Mouse (Mus musculus) kidney, postnatal 10 days (tissue): ENCODE data around the gene Tgfbr1.
"Not testable (repeated sequence)": the region's sequence is repeated elsewhere in the genome, so short reads cannot be mapped to it uniquely, and the experiment has no call there.

Experiments
- DNase-seq: peaks from one replicate; pipeline ENCODE4 v3.0.0; 2021; ENCODE audit warnings: mixed read lengths

Tgfbr1 gene

GRCm38 (mm10) chr4:47349759-47350158 is 3.3 kb upstream of the Tgfbr1 start:
- DNase-seq: peak; percentile 57

- peak; percentile 69 for DNase-seq
Measured at GRCm38 (mm10) chr4:47351386-47352049, 1.5 kb upstream of the Tgfbr1 start.

- DNase-seq: peak; percentile 64
Measured at GRCm38 (mm10) chr4:47352061-47352661, 861 bp upstream of the Tgfbr1 start.

GRCm38 (mm10) chr4:47353416-47354111 is 542 bp downstream of the Tgfbr1 start:
- peak; percentile 86 for DNase-seq

- no peak for DNase-seq
Measured at GRCm38 (mm10) chr4:47354304-47354703, 1.3 kb downstream of the Tgfbr1 start.

- no peak for DNase-seq
Measured at GRCm38 (mm10) chr4:47362662-47363061, 9.6 kb downstream of the Tgfbr1 start.

GRCm38 (mm10) chr4:47363134-47363533 is 10.1 kb downstream of the Tgfbr1 start:
- no peak for DNase-seq

- DNase-seq: no peak
Measured at GRCm38 (mm10) chr4:47368717-47369116, 15.7 kb downstream of the Tgfbr1 start.

- no peak for DNase-seq
Measured at GRCm38 (mm10) chr4:47378716-47379115, 25.7 kb downstream of the Tgfbr1 start.

GRCm38 (mm10) chr4:47382426-47382825 is 29.4 kb downstream of the Tgfbr1 start:
- DNase-seq: no peak

GRCm38 (mm10) chr4:47391926-47392325 is 38.9 kb downstream of the Tgfbr1 start:
- DNase-seq: not testable (repeated sequence)

GRCm38 (mm10) chr4:47396251-47396650 is 43.2 kb downstream of the Tgfbr1 start:
- no peak for DNase-seq

- no peak for DNase-seq
Measured at GRCm38 (mm10) chr4:47397951-47398687, 45.1 kb downstream of the Tgfbr1 start.

GRCm38 (mm10) chr4:47399824-47400223 is 46.8 kb downstream of the Tgfbr1 start:
- DNase-seq: peak; percentile 57

- no peak for DNase-seq
Measured at GRCm38 (mm10) chr4:47400314-47400713, 47.3 kb downstream of the Tgfbr1 start.

- no peak for DNase-seq
Measured at GRCm38 (mm10) chr4:47402200-47402599, 49.2 kb downstream of the Tgfbr1 start.

GRCm38 (mm10) chr4:47404536-47404935 is 51.5 kb downstream of the Tgfbr1 start:
- DNase-seq: no peak

GRCm38 (mm10) chr4:47407161-47407560 is 54.1 kb downstream of the Tgfbr1 start:
- no peak for DNase-seq

- no peak for DNase-seq
Measured at GRCm38 (mm10) chr4:47417871-47418270, 64.8 kb downstream of the Tgfbr1 start.

- DNase-seq: peak; percentile 43
Measured at GRCm38 (mm10) chr4:47419268-47419973, 66.4 kb downstream of the Tgfbr1 start.

GRCm38 (mm10) chr4:47420191-47420590 is 67.2 kb downstream of the Tgfbr1 start:
- DNase-seq: no peak

- DNase-seq: no peak
Measured at GRCm38 (mm10) chr4:47422194-47422593, 69.2 kb downstream of the Tgfbr1 start.

GRCm38 (mm10) chr4:47422946-47423345 is 69.9 kb downstream of the Tgfbr1 start:
- DNase-seq: no peak
